Mouse (Mus musculus) heart, embryonic 11.5 days (tissue): ENCODE measurements around the gene Draxin. TPM values are rescaled to one million over a fixed set of nuclear protein-coding genes. Genes with fewer than 3 reads are reported as not detected.
A peak's percentile ranks its signal among the peaks of the same experiment; 100 is the strongest.

Experiments
- ATAC-seq: fragments of 200-750 bp; cut with Nextera tagmentation; replicated peaks from 2 replicates; pipeline ENCODE4 v1.8.0; 2017; ENCODE audit warnings: moderate library complexity; ENCODE audit not compliant: insufficient number of reproducible peaks, low FRiP score, low TSS enrichment
- H3K27ac ChIP-seq: fragments of 300-500 bp; sonication (generic); 2 replicates; pipeline ENCODE4 v1.5.1; 2014; ENCODE audit warnings: mild to moderate bottlenecking, low read depth, low read length
- H3K27me3 ChIP-seq: fragments of 300-500 bp; sonication (generic); 2 replicates; pipeline ENCODE4 v1.6.1; 2014; ENCODE audit warnings: mild to moderate bottlenecking, low read length, mixed read lengths; ENCODE audit not compliant: control insufficient read depth, insufficient read depth
- H3K36me3 ChIP-seq: fragments of 300-500 bp; sonication (generic); 2 replicates; pipeline ENCODE4 v1.6.1; 2014; ENCODE audit warnings: mild to moderate bottlenecking, low read length, moderate library complexity, mixed read lengths; ENCODE audit not compliant: control insufficient read depth, insufficient read depth
- H3K4me1 ChIP-seq: fragments of 300-500 bp; sonication (generic); 2 replicates; pipeline ENCODE4 v1.6.1; 2014; ENCODE audit warnings: low read length; ENCODE audit not compliant: control insufficient read depth, insufficient read depth
- H3K4me2 ChIP-seq: fragments of 300-500 bp; sonication (generic); 2 replicates; pipeline ENCODE4 v1.6.1; 2014; ENCODE audit warnings: mild to moderate bottlenecking, moderate library complexity
- H3K4me3 ChIP-seq: fragments of 300-500 bp; sonication (generic); 2 replicates; pipeline ENCODE4 v1.5.1; 2014; ENCODE audit warnings: low read depth, low read length
- H3K9ac ChIP-seq: fragments of 300-500 bp; sonication (generic); 2 replicates; pipeline ENCODE4 v1.6.1; 2014; ENCODE audit warnings: mild to moderate bottlenecking, low read depth, low read length, moderate library complexity
- H3K9me3 ChIP-seq: fragments of 300-500 bp; sonication (generic); replicated peaks from 2 replicates; pipeline ENCODE4 v1.6.1; 2016; ENCODE audit warnings: low read length; ENCODE audit not compliant: control insufficient read depth
- WGBS: fragments of 180-500 bp; shearing (Covaris S2); extraction: QIAGEN DNeasy Blood & Tissue Kit; methylation state at CpG from one replicate; pipeline ENCODE4 v1.1.7; 2014; ENCODE audit not compliant: insufficient replicate concordance; 5-methylcytosine and 5-hydroxymethylcytosine counted together
- polyA plus RNA-seq: library from polyadenylated mRNA; unstranded; fragments of >200 nt; fragmentation: Nextera tagmentation; extraction: Ambion mirVana; gene quantifications from 2 replicates; pipeline ENCODE4 v1.2.1, GENCODE M21; 2014

Gene Draxin
- polyA plus RNA-seq, 1 experiment from 2014 or later: 0.16 TPM

GRCm38 (mm10) chr4:148147714-148148113 is 17.2 kb upstream of the Draxin start:
- WGBS: 91% methylated on average over 2 of the region's 2 CpGs
- H3K36me3 ChIP-seq: peaks cover 9% of the 10 kb centered on the region

DNA sequence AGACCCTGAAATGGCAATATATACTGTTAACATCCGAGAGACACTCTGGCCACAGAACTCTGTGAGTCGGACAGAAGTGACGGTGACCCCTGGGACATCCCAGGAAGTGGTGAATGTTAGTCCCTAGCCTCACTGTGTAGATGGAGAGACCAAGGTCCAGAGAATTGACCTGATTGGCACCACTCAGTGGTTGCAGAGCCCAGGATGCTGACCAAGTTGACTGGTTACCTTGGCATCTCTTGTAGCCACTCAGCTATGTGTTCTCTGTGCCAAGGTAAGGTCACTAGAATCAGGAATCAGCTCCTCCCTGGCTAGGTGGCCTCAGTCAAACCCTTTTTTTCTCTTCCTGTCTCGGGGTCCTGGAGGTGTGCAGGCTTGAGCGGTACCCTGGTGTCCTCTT is 13.2 kb upstream of the Draxin start:
- H3K27ac ChIP-seq: no peak overlapping the region
- H3K36me3 ChIP-seq: peaks cover 9% of the 10 kb centered on the region
- H3K4me3 ChIP-seq: no peak overlapping the region
- peaks cover 3% of the 10 kb centered on the region; the same call in 1 of the 2 replicates for H3K27me3 ChIP-seq
- no peak overlapping the region for H3K9ac ChIP-seq
- H3K4me2 ChIP-seq: no peak overlapping the region
- no peaks in the 10 kb centered on the region for H3K9me3 ChIP-seq
- H3K4me1 ChIP-seq: no peaks in the 10 kb centered on the region; the same call in none of the 2 replicates
- WGBS: 85% methylated on average over 5 of the region's 5 CpGs
- no peak for ATAC-seq

More at GRCm38 (mm10) chr4:148147714-148148113, 17.2 kb upstream of the Draxin start:
- Histone ChIP-seq H3K9ac (no peak overlapping the region), H3K4me3 (no peak overlapping the region), H3K4me1 (peaks cover 11% of the 10 kb centered on the region), H3K27ac (no peak overlapping the region), H3K27me3 (no peaks in the 10 kb centered on the region), H3K9me3 (no peaks in the 10 kb centered on the region), H3K4me2 (no peak overlapping the region)
- no peak for ATAC-seq

DNA sequence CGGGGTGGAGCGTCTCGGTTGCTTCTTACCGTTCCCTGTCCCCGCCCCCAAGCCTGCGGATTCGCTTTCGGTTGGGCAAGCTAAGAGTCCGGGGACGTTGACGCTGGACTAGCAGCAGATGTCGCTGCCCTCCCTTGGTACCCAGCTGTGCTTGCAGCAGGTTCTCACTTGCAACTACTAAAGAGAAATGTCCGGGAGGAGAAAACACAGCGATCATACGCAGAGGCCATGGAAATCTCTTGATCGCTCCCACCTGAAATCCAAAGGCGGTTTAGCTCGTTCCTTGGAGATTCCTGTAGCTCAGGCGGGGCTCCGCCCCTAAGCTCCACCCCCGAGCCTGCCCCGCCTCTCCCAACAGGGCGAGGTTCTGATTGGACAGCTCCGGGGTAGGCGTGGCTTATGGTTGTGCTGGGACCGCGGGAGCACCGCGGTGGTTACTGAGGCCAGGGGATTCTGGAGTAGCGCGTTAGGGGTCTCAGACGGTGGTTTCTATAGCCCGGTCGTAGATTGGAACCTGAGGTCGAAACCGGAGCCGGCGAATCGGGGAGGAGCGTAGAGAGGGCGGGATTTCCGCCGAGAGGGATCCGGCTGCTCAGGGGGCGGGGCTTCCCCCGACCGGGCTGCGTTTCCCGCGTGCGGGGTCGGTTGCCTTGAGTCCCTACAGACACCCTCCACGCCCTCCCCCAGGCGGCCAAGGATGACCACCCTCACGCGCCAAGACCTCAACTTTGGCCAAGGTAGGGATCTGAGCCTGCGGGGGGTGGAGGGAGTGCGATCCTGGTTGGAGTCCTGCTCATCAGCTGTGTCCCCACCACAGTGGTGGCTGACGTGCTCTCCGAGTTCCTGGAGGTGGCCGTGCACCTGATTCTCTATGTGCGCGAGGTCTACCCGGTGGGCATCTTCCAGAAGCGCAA is 9.9 kb upstream of the Draxin start:
- Histone ChIP-seq H3K27me3 (peaks cover 18% of the 10 kb centered on the region), H3K9ac (peak overlapping the region; percentile 79), H3K27ac (peak overlapping the region; percentile 82), H3K4me1 (no peaks in the 10 kb centered on the region; the same call in none of the 2 replicates), H3K4me3 (peak overlapping the region; percentile 82), H3K36me3 (peaks cover 3% of the 10 kb centered on the region; the same call in 1 of the 2 replicates), H3K9me3 (no peaks in the 10 kb centered on the region), H3K4me2 (peak overlapping the region; percentile 87)
- ATAC-seq: peak; percentile 95
- under 1% methylated on average over 65 of the region's 65 CpGs for WGBS

- H3K9ac ChIP-seq: peak overlapping the region; percentile 79; the same call in 1 of the 2 replicates
- peak overlapping the region; percentile 82 for H3K4me3 ChIP-seq
These were observed 9.2 kb upstream of the Draxin start for GRCm38 (mm10) chr4:148139767-148140097.

DNA sequence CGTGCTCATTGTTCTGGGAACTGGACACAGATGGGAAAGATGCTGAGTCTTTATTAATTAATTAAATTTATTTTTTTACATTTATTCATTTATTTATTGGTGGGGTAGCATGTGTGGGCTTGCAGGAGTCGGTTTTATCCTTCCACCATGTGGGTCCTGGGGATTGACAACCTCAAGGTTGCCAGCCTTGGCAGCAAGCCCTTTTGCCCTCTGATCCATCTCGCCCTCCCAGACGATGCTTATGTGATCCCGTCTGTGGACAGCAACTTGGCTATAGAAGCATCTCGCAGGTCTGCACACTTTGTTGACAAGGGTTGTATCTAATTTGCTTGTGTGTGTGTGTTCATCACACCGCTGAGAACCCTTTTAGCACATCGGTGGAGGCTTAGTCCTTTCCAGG is 7.0 kb upstream of the Draxin start:
- no peaks in the 10 kb centered on the region; the same call in none of the 2 replicates for H3K4me1 ChIP-seq
- no peak overlapping the region for H3K4me2 ChIP-seq
- peaks cover 18% of the 10 kb centered on the region for H3K27me3 ChIP-seq
- H3K36me3 ChIP-seq: no peaks in the 10 kb centered on the region
- no peak overlapping the region for H3K9ac ChIP-seq
- no peak for ATAC-seq
- H3K4me3 ChIP-seq: no peak overlapping the region
- no peaks in the 10 kb centered on the region for H3K9me3 ChIP-seq
- 68% methylated on average over 8 of the region's 8 CpGs for WGBS
- no peak overlapping the region for H3K27ac ChIP-seq

More at GRCm38 (mm10) chr4:148139767-148140097, 9.2 kb upstream of the Draxin start:
- WGBS: 1% methylated on average over 12 of the region's 12 CpGs
- Histone ChIP-seq H3K27me3 (peaks cover 18% of the 10 kb centered on the region), H3K36me3 (no peaks in the 10 kb centered on the region), H3K4me1 (no peaks in the 10 kb centered on the region; the same call in none of the 2 replicates), H3K27ac (no peak overlapping the region), H3K9me3 (no peaks in the 10 kb centered on the region), H3K4me2 (peak overlapping the region; percentile 87)
- ATAC-seq: no peak

DNA sequence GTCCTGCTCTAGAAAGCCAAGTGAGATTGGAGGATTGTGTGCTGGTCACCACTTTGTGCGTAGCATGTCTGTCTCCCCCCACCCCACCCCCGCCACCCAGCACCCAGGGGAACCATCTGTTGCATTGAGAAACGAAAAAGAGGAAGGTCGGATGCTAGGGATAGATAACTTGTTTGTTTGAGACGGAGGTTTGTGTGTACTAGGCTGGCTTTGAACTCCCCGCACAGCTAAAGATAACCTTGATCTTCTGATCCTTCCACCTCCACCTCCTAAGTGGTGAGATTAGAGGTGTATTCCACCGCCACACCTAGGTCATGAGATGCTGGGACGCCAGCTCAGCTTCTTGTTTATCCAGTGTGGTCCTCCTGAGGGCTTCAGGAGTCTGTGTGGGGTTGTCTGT is 4.5 kb upstream of the Draxin start:
- Histone ChIP-seq H3K4me2 (no peak overlapping the region), H3K9me3 (no peaks in the 10 kb centered on the region), H3K4me3 (no peak overlapping the region), H3K27me3 (peaks cover 43% of the 10 kb centered on the region), H3K4me1 (peaks cover 4% of the 10 kb centered on the region; the same call in 1 of the 2 replicates), H3K27ac (no peak overlapping the region), H3K36me3 (no peaks in the 10 kb centered on the region), H3K9ac (no peak overlapping the region)
- no peak for ATAC-seq
- 73% methylated on average over 8 of the region's 8 CpGs for WGBS

DNA sequence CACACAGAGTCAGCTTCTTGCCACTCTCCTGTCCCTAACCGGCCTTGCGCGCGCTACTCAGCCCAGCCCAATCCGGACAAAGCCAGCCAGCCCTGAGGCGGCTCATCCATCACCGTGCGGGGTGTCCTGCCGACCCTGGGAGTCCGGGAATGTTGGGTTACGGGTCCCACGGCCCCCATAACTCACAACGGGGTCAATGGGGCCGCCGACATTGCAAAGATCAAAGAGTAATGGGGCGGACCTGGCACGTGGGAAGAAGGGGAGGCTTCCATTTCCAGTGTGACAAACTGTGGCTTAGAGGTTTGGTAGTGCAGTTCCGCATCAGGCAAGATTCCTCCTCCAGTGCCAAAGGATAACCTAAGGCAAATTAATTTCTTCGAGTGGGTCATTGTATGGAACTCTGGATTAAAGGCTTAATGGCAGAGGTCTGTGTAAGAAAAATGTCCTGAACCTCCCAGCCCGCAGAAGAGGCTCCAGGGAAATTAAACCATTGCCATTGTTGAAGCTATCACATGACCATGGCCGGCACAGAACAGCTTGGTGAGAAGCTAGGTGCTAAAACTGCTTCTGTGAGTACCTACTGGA is 1.1 kb upstream of the Draxin start:
- Histone ChIP-seq H3K9ac (no peak overlapping the region), H3K36me3 (no peaks in the 10 kb centered on the region), H3K4me3 (peak overlapping the region; percentile 62), H3K9me3 (no peaks in the 10 kb centered on the region), H3K4me2 (peak overlapping the region; percentile 96), H3K27me3 (peaks cover 54% of the 10 kb centered on the region), H3K27ac (no peak overlapping the region), H3K4me1 (peaks cover 4% of the 10 kb centered on the region; the same call in 1 of the 2 replicates)
- ATAC-seq: peak; percentile 28; the same call in 1 of the 2 replicates
- under 1% methylated on average over 21 of the region's 21 CpGs for WGBS

DNA sequence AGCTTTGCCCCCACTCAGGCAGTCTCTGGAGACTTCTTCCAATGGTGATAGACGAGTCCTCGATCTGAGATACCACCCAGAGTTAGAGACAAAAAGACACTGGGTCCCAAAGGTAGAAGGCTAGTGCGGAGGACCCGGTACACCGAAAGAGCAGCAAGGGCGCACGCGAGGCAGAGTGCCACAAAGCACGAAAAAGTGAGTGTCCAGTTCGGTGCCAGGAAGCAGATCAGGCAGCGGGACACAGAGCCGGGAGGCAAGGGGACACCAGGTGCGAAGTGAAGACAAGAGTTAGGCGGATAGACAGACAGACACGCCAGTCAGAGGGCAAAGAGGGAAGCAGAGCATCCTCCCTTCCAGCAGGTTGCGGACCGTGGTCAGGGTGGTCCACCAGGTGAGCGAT is 365 bp downstream of the Draxin start, which contains the start of gene Mad2l2:
Gene Mad2l2 (plus strand): TSS at position 252 of the 400 bp plus-strand sequence.
- ATAC-seq: no peak
- Histone ChIP-seq H3K4me2 (peak within 1 kb of the TSS; percentile 96), H3K4me3 (peak within 1 kb of the TSS; percentile 62), H3K9ac (peak within 1 kb of the TSS; percentile 68), H3K36me3 (no peaks in the 10 kb centered on the region), H3K27ac (no peak within 1 kb of the TSS), H3K4me1 (peaks cover 4% of the 10 kb centered on the region; the same call in 1 of the 2 replicates), H3K9me3 (no peaks in the 10 kb centered on the region), H3K27me3 (peaks cover 55% of the 10 kb centered on the region)
- 1% methylated on average over 17 of the region's 18 CpGs for WGBS
